Mouse (Mus musculus) intestine, embryonic 14.5 days (tissue): Measurements from ENCODE around the gene Tm6sf2. TPM values are rescaled to one million over a fixed set of nuclear protein-coding genes. Genes with fewer than 3 reads are reported as not detected.

ENCODE experiments used
- ATAC-seq: fragments of 200-750 bp; cut with Nextera tagmentation; replicated peaks from 2 replicates; pipeline ENCODE4 v1.8.0; 2017; ENCODE audit warnings: low read depth, moderate number of reproducible peaks, moderate TSS enrichment, moderate library complexity; ENCODE audit not compliant: low FRiP score, low TSS enrichment
- DNase-seq: peaks from one replicate; pipeline ENCODE4 v3.0.0-alpha.2; 2018; ENCODE audit warnings: low spot score
- H3K27ac ChIP-seq: fragments of 300-500 bp; sonication (generic); 2 replicates; pipeline ENCODE4 v1.5.1; 2014; ENCODE audit warnings: low read depth, mild to moderate bottlenecking, control low read depth
- H3K27me3 ChIP-seq: fragments of 300-500 bp; sonication (generic); replicated peaks from 2 replicates; pipeline ENCODE4 v1.6.1; 2014; ENCODE audit warnings: low read length, control low read depth; ENCODE audit not compliant: control insufficient read depth, insufficient read depth
- H3K36me3 ChIP-seq: fragments of 300-500 bp; sonication (generic); 2 replicates; pipeline ENCODE4 v1.6.1; 2014; ENCODE audit warnings: low read length, control low read depth; ENCODE audit not compliant: control insufficient read depth, insufficient read depth
- H3K4me1 ChIP-seq: fragments of 300-500 bp; sonication (generic); replicated peaks from 2 replicates; pipeline ENCODE4 v1.6.1; 2014; ENCODE audit warnings: low read length, control low read depth, mixed read lengths; ENCODE audit not compliant: control insufficient read depth, insufficient read depth
- H3K4me2 ChIP-seq: fragments of 300-500 bp; sonication (generic); 2 replicates; pipeline ENCODE4 v1.6.1; 2014; ENCODE audit warnings: low read length
- H3K4me3 ChIP-seq: fragments of 300-500 bp; sonication (generic); 2 replicates; pipeline ENCODE4 v1.5.1; 2014; ENCODE audit warnings: low read depth, low read length, control low read depth, mixed read lengths
- H3K9ac ChIP-seq: fragments of 300-500 bp; sonication (generic); 2 replicates; pipeline ENCODE4 v1.6.1; 2014; ENCODE audit warnings: mild to moderate bottlenecking, low read length
- H3K9me3 ChIP-seq: fragments of 300-500 bp; sonication (generic); 2 replicates; pipeline ENCODE4 v1.6.1; 2016; ENCODE audit warnings: low read length, control low read depth; ENCODE audit not compliant: control insufficient read depth
- WGBS: fragments of 180-500 bp; shearing (Covaris S2); extraction: QIAGEN DNeasy Blood & Tissue Kit; methylation state at CpG from one replicate; pipeline ENCODE4 v1.1.7; 2014; 5-methylcytosine and 5-hydroxymethylcytosine counted together
- microRNA-seq: library from miRNA; unstranded; fragments of <30 nt; microRNA quantifications from one replicate; pipeline ENCODE4, GENCODE M21; 2016
- polyA plus RNA-seq: library from polyadenylated mRNA; unstranded; fragments of >200 nt; fragmentation: Nextera tagmentation; extraction: Ambion mirVana; gene quantifications from 2 replicates; pipeline ENCODE4 v1.2.1, GENCODE M21; 2014

Tm6sf2 gene
- polyA plus RNA-seq, 1 experiment from 2014 or later = 3.0 TPM

DNA sequence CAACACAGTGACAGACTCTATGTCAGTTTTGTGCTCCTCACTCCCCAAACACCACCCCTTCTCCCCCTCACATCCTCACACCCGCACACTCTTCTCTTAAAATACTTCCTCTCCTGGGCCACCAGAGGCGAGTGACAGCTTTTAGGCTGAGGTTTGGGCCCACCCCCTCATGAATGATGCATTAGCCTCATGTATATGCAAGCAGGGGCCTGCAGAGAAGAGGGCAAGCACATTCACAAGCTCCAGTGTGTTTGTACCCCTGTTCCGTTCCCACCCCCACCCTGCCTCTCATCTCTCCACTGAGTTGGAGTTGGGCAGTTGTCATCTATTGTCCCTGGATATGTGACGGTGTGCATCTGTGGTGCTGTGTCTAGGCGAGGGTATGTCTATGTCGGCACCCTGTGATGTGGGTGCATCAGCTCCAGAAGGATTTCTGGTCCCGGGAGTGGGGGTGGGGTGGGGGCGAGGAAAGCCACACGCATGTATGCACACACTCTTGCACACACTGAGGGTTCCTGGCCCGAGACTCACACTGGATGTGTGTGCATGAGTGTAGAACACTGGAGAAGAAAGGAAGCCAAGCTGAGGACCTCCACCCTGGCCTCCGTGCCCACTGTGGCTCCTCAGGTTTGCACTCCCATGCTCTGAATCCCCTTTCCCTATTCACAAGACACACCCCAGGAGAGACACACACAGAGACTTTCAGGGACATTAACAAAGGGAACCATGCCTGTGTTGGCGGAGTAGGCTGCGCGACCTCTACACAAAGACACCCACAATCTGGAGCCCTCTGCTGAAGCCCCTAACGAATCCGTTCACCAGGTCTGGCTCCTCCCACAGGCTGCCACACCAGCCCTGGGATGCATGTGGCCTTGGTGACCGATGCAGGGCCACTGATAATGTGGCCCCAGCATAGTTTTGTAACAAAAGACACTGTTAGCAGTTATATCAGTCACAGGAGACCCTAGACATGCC is 46.3 kb downstream of the Tm6sf2 start:
- H3K4me2 ChIP-seq = no peak overlapping the region
- H3K27ac ChIP-seq = no peak overlapping the region
- H3K9ac ChIP-seq = no peak overlapping the region
- no peaks in the 10 kb centered on the region for H3K9me3 ChIP-seq
- H3K4me1 ChIP-seq = no peaks in the 10 kb centered on the region
- no peaks in the 10 kb centered on the region for H3K36me3 ChIP-seq
- no peak overlapping the region for H3K4me3 ChIP-seq
- no peak for ATAC-seq
- H3K27me3 ChIP-seq = peaks cover 57% of the 10 kb centered on the region
- WGBS = 15% methylated on average over 17 of the region's 17 CpGs
- no peak for DNase-seq

DNA sequence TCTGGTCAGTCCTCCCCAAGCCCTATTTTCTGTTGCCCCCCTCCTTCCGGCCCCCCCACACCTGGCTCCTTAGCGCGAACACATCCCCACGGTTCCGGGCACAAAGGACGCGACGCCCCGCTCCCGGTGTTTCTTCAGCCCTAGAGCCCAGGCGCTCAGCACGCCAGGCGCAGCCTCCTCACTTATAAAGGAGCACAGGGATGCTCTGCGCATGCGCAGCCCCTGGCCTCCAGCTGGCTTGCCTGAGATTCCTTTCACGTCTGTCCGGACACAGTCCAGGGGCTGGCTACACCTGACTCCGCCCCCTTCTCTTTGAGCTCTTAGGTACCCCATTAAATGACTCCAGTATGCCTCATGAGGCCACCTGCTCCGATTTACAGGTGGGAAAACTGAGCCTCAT is 47.9 kb downstream of the Tm6sf2 start, which contains the start of gene Ncan:
Gene Ncan, minus strand, starts transcription at position 207 of the 400 bp plus-strand sequence.
- WGBS = 2% methylated on average over 19 of the region's 19 CpGs
- Histone ChIP-seq H3K4me1 (no peaks in the 10 kb centered on the region), H3K9me3 (no peaks in the 10 kb centered on the region), H3K27me3 (peaks cover 45% of the 10 kb centered on the region), H3K4me2 (peak within 1 kb of the TSS; percentile 29), H3K36me3 (no peaks in the 10 kb centered on the region), H3K4me3 (no peak within 1 kb of the TSS), H3K9ac (no peak within 1 kb of the TSS), H3K27ac (no peak within 1 kb of the TSS)
- peak; percentile 76 for ATAC-seq
- peak; percentile 80 for DNase-seq

DNA sequence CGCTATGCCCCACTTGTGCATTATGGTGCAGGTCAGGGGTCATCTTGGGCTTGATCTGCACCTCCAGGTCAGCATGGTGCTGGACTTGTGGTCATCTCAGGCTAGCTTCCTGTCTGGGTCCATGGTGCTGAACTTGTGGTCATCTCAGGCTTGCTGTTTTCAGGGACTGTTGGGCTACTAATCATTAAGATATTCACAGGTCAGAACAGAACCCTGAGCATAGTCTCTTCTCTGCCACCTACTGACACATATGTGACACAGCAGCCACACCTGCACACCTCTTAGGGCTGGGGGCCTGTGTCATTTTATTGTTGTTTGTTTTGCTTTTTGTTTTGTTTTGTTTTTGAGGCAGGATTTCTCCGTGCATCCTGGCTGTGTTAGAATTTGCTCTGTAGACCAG is 50.1 kb downstream of the Tm6sf2 start:
- H3K9ac ChIP-seq = no peak overlapping the region
- no peak overlapping the region for H3K27ac ChIP-seq
- WGBS = 38% methylated on average over 2 of the region's 2 CpGs
- DNase-seq = no peak
- H3K4me3 ChIP-seq = no peak overlapping the region
- no peak overlapping the region for H3K4me2 ChIP-seq
- H3K9me3 ChIP-seq = no peaks in the 10 kb centered on the region
- no peaks in the 10 kb centered on the region for H3K36me3 ChIP-seq
- H3K4me1 ChIP-seq = no peaks in the 10 kb centered on the region
- no peak for ATAC-seq
- H3K27me3 ChIP-seq = peaks cover 28% of the 10 kb centered on the region

DNA sequence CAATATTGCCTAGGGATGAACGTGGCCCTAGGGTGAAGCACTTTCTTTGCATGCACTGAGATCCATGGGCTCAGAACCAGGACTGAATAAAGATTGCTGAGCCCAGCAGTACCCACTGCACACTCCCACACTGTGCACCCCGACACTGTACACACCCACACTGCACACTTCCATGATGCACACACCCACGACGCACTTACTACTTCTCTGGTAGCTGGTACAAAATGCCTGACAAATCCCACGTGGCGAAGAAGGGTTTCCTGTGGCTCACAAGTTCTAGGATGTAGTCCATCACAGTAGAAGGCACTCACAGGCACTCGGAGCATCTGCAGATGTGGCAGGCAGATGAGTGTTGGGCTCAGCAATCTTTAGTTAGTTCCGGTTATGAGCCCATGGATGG is 52.3 kb downstream of the Tm6sf2 start:
- Histone ChIP-seq H3K9ac (no peak overlapping the region), H3K27me3 (peaks cover 6% of the 10 kb centered on the region), H3K36me3 (no peaks in the 10 kb centered on the region), H3K27ac (no peak overlapping the region), H3K4me3 (no peak overlapping the region), H3K4me2 (no peak overlapping the region), H3K9me3 (no peaks in the 10 kb centered on the region), H3K4me1 (no peaks in the 10 kb centered on the region; the same call in 1 of the 2 replicates)
- WGBS = 69% methylated on average over 8 of the region's 8 CpGs
- ATAC-seq (no peak), DNase-seq (no peak)

DNA sequence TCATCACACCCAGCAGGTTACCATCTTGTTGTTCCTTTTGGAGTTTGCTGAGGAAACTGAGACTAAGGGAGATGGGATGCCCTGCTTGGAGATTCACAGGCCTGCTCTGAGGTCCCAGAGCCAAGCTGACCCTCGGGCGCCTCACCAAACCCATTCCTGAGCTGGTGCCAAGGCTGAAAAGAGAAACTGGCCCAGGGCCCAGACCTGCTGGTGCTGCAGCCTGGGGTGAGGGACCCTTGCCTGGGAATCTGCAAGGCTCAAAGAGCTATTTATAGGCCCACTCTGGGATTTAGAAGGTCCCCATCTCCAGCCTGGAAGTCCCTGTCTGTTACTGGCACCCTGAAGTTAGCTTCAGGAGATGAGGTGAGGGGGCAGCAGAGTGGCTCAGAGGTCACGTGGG is 55.7 kb downstream of the Tm6sf2 start:
- H3K9me3 ChIP-seq = no peaks in the 10 kb centered on the region
- H3K4me2 ChIP-seq = no peak overlapping the region
- DNase-seq (no peak), ATAC-seq (no peak)
- 0 out of 2 replicates have a peak, but pooled peaks cover 2% of the 10 kb centered on the region for H3K27me3 ChIP-seq
- no peak overlapping the region for H3K27ac ChIP-seq
- H3K4me3 ChIP-seq = no peak overlapping the region
- 71% methylated on average over 3 of the region's 3 CpGs for WGBS
- H3K9ac ChIP-seq = no peak overlapping the region
- peaks cover 6% of the 10 kb centered on the region; the same call in 1 of the 2 replicates for H3K4me1 ChIP-seq
- H3K36me3 ChIP-seq = peaks cover 10% of the 10 kb centered on the region

DNA sequence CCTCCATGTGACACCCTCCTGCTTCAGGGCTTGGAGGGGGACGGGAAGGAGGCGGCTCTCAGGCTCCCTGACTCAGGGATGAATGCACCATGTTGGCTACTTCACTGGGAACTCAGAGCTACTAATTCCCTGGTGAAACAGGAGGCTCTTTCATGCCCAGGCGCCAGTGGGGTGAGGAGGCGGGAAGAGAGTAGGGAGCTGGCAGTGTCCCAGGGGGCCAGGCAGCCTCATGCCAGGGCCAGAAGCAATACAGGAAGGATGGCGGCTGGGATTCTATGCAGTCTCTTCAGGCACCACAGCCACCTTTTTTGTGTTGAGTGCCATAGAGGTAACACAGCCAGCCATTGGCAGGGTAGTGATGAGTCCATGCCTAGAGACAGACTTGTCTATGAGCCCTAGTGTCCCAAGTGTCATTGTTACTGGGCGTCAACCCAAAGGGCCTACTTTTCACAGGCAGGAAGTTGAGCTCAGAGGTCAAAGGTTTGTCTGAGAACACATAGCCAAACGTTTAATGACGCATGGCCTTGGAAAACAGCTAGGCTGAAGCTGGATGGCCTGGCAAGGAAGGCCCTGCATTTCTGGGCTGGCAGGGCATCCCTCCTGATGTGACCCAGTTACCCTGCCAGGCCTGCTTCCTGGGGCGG is 56.7 kb downstream of the Tm6sf2 start:
- H3K9ac ChIP-seq = no peak overlapping the region
- no peak overlapping the region for H3K27ac ChIP-seq
- no peak overlapping the region for H3K4me2 ChIP-seq
- ATAC-seq (no peak), DNase-seq (no peak)
- WGBS = 62% methylated on average over 9 of the region's 9 CpGs
- H3K4me3 ChIP-seq = no peak overlapping the region
- no peaks in the 10 kb centered on the region for H3K9me3 ChIP-seq
- H3K27me3 ChIP-seq = 0 out of 2 replicates have a peak, but pooled peaks cover 2% of the 10 kb centered on the region
- H3K36me3 ChIP-seq = peaks cover 20% of the 10 kb centered on the region
- H3K4me1 ChIP-seq = peaks cover 6% of the 10 kb centered on the region; the same call in 1 of the 2 replicates

Small RNAs within 50 kb of the gene (microRNA-seq; reads per million reads assigned to microRNA genes)
- not detected for gene Mir7066

Other genes starting within 250 kb of the Tm6sf2 start
- gene Pbx4, start 240.4 kb upstream of the Tm6sf2 start, polyA plus RNA-seq = 5.7 and 6.3 TPM in 2 replicates
- gene Cilp2, start 185.2 kb upstream of the Tm6sf2 start, polyA plus RNA-seq = 0.44 and 0.57 TPM in 2 replicates
- gene Tssk6, start 170.7 kb upstream of the Tm6sf2 start, polyA plus RNA-seq = 3.3 and 4.0 TPM in 2 replicates
- gene Ndufa13, start 170.4 kb upstream of the Tm6sf2 start, polyA plus RNA-seq = 215 and 222 TPM in 2 replicates
- 4.1 and 5.0 TPM in 2 replicates for gene Yjefn3, start 170.2 kb upstream of the Tm6sf2 start, polyA plus RNA-seq
- 51.9 and 57.4 TPM in 2 replicates for gene Gatad2a, start 76.5 kb upstream of the Tm6sf2 start, polyA plus RNA-seq
- gene Mau2, start 30.2 kb upstream of the Tm6sf2 start, polyA plus RNA-seq = 46.9 and 54.5 TPM in 2 replicates
- gene Sugp1, start 30.1 kb upstream of the Tm6sf2 start, polyA plus RNA-seq = 34.2 and 34.4 TPM in 2 replicates
- not detected in 2 replicates for gene Hapln4, start 10.5 kb downstream of the Tm6sf2 start, polyA plus RNA-seq
- gene Ncan, start 47.9 kb downstream of the Tm6sf2 start, polyA plus RNA-seq = 1.9 TPM in 2 replicates
- gene Nr2c2ap, start 58.4 kb downstream of the Tm6sf2 start, polyA plus RNA-seq = 29.5 and 29.9 TPM in 2 replicates
- gene Rfxank, start 66.2 kb downstream of the Tm6sf2 start, polyA plus RNA-seq = 11.6 and 15.1 TPM in 2 replicates
- gene Borcs8, start 66.6 kb downstream of the Tm6sf2 start, polyA plus RNA-seq = 49.2 and 50.8 TPM in 2 replicates
- 0.13 and 0.43 TPM in 2 replicates for gene Mef2b, start 66.8 kb downstream of the Tm6sf2 start, polyA plus RNA-seq
- gene Tmem161a, start 99.4 kb downstream of the Tm6sf2 start, polyA plus RNA-seq = 44.1 and 50.8 TPM in 2 replicates
- 3.9 and 4.0 TPM in 2 replicates for gene Slc25a42, start 139.4 kb downstream of the Tm6sf2 start, polyA plus RNA-seq
- 28.1 and 31.7 TPM in 2 replicates for gene Sugp2, start 161.3 kb downstream of the Tm6sf2 start, polyA plus RNA-seq
- 24.4 and 25.8 TPM in 2 replicates for gene Armc6, start 161.5 kb downstream of the Tm6sf2 start, polyA plus RNA-seq
- 33.5 and 34.7 TPM in 2 replicates for gene Homer3, start 209.9 kb downstream of the Tm6sf2 start, polyA plus RNA-seq
- 47.5 and 49.7 TPM in 2 replicates for gene Ddx49, start 229.6 kb downstream of the Tm6sf2 start, polyA plus RNA-seq
- 331 and 336 TPM in 2 replicates for gene Cope, start 229.6 kb downstream of the Tm6sf2 start, polyA plus RNA-seq
- 4.3 and 4.6 TPM in 2 replicates for gene Cers1, start 242.9 kb downstream of the Tm6sf2 start, polyA plus RNA-seq